Mouse (Mus musculus): Measurements from ENCODE around the gene Gnb1l. TPM values are rescaled to one million over a fixed set of nuclear protein-coding genes. Genes with fewer than 3 reads are reported as not detected.
A peak's percentile ranks its signal among the peaks of the same experiment; 100 is the strongest.

Gene Gnb1l
- polyA plus RNA-seq, 1 experiment from 2014 or later: 21.4 TPM

DNA sequence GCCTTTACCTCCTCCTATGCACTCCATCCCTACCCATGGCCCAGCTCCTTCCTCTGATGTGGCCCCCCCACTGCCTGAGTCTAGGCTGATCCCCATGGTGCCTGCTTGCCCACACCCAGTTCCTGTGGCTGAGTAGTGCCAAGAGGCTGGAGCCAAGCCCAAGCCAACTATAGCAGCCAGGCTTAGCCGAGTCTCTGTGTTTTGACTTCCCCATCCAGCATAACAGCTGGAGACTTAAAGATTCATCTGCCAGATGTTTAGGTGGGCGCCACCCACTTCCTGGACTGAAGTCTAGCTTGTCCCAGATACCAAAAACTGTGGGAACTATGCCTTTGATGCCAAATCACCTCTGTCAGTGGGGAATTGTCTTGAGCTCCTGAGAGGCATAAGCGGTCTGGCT, 34.2 kb upstream of the Gnb1l start:
- Histone ChIP-seq H3K4me2 (replicated peaks) (no peak overlapping the region), H3K4me3 (no peak overlapping the region), H3K4me1 (peaks cover 28% of the 10 kb centered on the region), H3K9ac (no peak overlapping the region), H3K36me3 (peaks cover 6% of the 10 kb centered on the region; the same call in 1 of the 2 replicates), H3K9me3 (no peaks in the 10 kb centered on the region), H3K27ac (no peak overlapping the region), H3K27me3 (0 out of 2 replicates have a peak, but pooled peaks cover 4% of the 10 kb centered on the region)
- WGBS: 49% methylated on average over 3 of the region's 3 CpGs
- no peak for ATAC-seq (ENCODE audit: low FRiP score, low read depth)

DNA sequence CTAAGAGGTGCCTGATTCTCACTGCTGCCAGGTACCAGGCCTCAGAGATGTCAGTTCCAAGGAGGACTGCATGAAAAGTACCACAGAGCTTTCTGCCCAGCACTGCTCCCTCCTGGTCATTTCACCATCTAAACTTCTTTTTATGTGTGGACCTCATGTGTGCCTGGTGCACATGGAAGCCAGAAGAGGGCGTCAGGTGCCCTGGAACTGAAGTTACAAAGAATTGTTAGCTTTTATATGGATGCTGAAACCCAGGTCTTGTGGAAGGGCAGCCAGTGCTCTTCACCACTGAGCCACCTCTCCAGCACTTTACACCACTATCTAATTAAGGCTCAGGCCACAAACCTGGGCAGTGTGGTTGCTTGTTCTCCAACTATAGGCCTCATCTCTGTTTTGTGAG, 27.7 kb upstream of the Gnb1l start:
- no peak overlapping the region for H3K4me2 ChIP-seq (replicated peaks)
- H3K9me3 ChIP-seq: no peaks in the 10 kb centered on the region
- no peak overlapping the region for H3K9ac ChIP-seq
- no peak overlapping the region for H3K27ac ChIP-seq
- ATAC-seq (ENCODE audit: low FRiP score, low read depth): no peak
- H3K4me1 ChIP-seq: peaks cover 14% of the 10 kb centered on the region
- no peaks in the 10 kb centered on the region for H3K27me3 ChIP-seq
- WGBS: 43% methylated on average over 1 of the region's 1 CpGs
- peaks cover 15% of the 10 kb centered on the region for H3K36me3 ChIP-seq
- no peak overlapping the region for H3K4me3 ChIP-seq

DNA sequence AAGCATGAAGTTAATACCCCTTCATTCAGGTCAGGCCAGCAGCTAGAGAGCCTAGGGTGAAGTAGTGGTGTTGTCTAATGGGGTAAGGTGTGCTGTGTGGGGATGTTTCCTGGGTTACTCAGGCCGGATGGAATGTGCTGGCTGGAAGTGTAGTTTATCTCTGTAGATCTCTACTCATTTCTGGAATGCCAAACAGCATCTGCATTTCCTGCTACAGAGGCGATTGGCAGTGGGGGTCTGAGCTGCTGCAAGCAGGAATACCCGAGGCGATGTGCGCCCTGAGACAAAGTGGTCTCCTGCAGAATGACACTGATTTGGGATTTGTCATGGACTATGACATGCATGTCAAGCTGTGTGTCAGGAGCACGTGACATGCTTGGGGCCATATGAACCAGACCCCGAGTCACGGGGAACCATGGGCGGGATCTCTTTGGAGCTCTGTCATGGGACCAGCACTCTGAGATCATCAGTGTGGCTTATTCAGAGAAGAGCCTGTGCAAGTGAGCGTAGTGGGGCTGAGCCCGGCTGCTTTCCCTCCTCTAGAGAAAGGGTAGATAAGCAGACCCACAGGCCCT, 27.0 kb upstream of the Gnb1l start:
- Histone ChIP-seq H3K4me2 (replicated peaks) (no peak overlapping the region), H3K27me3 (no peaks in the 10 kb centered on the region), H3K4me1 (peaks cover 14% of the 10 kb centered on the region), H3K36me3 (peaks cover 15% of the 10 kb centered on the region), H3K27ac (no peak overlapping the region), H3K9me3 (no peaks in the 10 kb centered on the region), H3K4me3 (no peak overlapping the region), H3K9ac (no peak overlapping the region)
- 77% methylated on average over 11 of the region's 11 CpGs for WGBS
- no peak for ATAC-seq (ENCODE audit: low FRiP score, low read depth)

DNA sequence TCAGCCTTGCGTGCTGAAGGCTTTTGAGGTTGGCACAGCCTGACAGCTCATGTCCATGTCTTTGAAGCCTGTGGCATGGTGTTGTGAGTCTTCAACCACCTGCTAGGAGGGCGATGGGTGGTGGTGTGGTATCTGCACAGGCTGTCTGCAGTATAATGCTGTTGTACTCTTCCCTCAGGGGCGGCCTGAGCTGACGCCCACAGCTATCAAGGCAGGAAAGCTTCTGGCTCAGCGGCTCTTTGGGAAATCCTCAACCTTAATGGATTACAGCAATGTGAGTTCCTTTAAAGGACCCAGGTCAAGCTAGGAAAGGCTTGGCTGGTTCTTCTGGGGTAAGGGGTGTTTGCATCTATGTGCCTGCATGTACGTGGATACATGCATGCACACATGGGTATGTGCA, 26.5 kb upstream of the Gnb1l start:
- Histone ChIP-seq H3K27me3 (no peaks in the 10 kb centered on the region), H3K4me2 (replicated peaks) (no peak overlapping the region), H3K4me1 (peaks cover 14% of the 10 kb centered on the region), H3K36me3 (peaks cover 15% of the 10 kb centered on the region), H3K9ac (no peak overlapping the region), H3K9me3 (no peaks in the 10 kb centered on the region), H3K4me3 (no peak overlapping the region), H3K27ac (no peak overlapping the region)
- no peak for ATAC-seq (ENCODE audit: low FRiP score, low read depth)
- 87% methylated on average over 6 of the region's 6 CpGs for WGBS

DNA sequence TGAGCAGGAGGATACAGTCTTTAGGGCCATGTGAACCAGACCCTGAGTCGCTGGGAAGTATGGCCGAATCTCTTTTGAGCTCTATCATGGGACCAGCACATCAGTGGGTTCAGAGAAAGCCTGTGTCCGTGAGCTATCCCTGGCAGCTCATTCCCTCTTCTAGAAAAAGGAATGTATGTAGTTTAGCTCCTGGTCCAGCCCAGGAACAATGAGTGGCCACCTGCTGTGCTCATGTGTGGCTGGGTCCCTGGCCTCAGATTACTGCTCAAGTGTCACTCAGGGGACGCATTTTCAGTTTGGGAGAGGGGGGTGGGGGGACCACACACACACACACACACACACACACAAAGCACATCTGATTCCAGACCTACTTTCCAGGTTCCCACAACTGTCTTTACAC, 26.1 kb upstream of the Gnb1l start:
- no peak for ATAC-seq (ENCODE audit: low FRiP score, low read depth)
- H3K4me3 ChIP-seq: no peak overlapping the region
- H3K4me1 ChIP-seq: peaks cover 14% of the 10 kb centered on the region
- H3K4me2 ChIP-seq (replicated peaks): no peak overlapping the region
- H3K36me3 ChIP-seq: peaks cover 15% of the 10 kb centered on the region
- no peak overlapping the region for H3K9ac ChIP-seq
- 71% methylated on average over 4 of the region's 4 CpGs for WGBS
- no peak overlapping the region for H3K27ac ChIP-seq
- H3K9me3 ChIP-seq: no peaks in the 10 kb centered on the region
- no peaks in the 10 kb centered on the region for H3K27me3 ChIP-seq

DNA sequence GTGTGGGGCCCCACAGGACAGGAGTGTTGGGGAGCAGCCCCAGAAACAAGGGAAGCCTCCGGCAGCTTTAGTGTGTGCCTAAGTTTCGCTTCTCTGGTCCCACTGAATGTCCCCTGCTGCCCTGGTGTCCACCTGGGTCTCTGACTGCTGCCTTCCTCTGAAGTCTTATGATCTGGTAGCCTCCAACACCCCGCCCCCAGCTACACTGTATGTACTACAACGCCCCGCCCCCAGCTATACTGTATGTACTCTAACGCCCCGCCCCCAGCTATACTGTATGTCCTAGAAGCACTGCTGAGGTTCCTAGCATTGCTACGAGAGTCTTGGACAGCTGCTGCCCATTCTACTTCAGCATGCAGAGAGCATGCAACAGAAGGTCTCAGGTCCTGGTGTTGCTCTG, 25.5 kb upstream of the Gnb1l start:
- Histone ChIP-seq H3K9me3 (no peaks in the 10 kb centered on the region), H3K4me3 (no peak overlapping the region), H3K27me3 (no peaks in the 10 kb centered on the region), H3K9ac (no peak overlapping the region), H3K36me3 (peaks cover 17% of the 10 kb centered on the region), H3K4me2 (replicated peaks) (no peak overlapping the region), H3K4me1 (peaks cover 14% of the 10 kb centered on the region), H3K27ac (no peak overlapping the region)
- 79% methylated on average over 8 of the region's 8 CpGs for WGBS
- ATAC-seq (ENCODE audit: low FRiP score, low read depth): no peak

DNA sequence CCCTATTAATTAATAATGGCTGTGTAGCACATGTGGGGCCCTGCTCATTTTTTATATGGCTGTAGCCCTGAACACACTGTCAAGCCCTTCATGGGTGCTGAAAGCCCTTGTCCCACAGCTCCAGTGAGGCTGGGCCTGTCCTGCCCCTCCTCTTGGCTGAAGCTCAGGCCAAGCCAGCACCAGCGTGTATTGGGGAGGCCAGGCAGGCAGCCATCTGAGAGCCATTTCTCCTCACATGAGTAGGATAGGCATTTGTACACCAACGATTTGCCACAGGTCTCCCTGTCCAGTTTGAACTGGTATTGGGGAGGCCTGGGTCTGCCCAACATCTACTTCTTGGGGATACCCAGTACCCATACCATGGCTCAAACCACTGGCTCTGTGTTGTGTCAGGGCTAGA, 24.5 kb upstream of the Gnb1l start:
- no peak for ATAC-seq (ENCODE audit: low FRiP score, low read depth)
- Histone ChIP-seq H3K9ac (no peak overlapping the region), H3K4me1 (peaks cover 14% of the 10 kb centered on the region), H3K27ac (no peak overlapping the region), H3K27me3 (no peaks in the 10 kb centered on the region), H3K4me2 (replicated peaks) (no peak overlapping the region), H3K36me3 (peaks cover 16% of the 10 kb centered on the region), H3K4me3 (no peak overlapping the region), H3K9me3 (no peaks in the 10 kb centered on the region)
- WGBS: 82% methylated on average over 2 of the region's 2 CpGs

DNA sequence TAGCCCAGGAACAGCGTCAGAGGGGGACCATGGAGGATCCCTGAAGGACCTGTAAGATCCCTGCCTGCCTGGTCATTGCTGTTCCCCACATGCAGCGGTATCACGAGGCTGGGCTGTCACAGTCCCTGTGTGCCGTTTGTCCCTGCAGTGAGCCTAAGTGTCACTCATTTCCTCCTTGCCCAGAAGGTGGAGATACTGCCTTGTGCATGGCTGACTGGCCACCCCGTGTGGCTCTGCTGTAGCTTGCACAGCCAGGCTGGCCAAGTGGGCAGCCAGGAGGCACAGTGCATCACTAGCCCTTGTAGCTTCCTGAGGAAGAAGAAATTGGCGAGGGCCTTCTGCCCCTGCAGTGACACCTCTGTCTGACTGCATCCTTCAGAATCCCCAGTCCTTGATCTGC, 20.5 kb upstream of the Gnb1l start:
- Histone ChIP-seq H3K36me3 (peaks cover 9% of the 10 kb centered on the region), H3K27me3 (no peaks in the 10 kb centered on the region), H3K4me1 (peaks cover 19% of the 10 kb centered on the region), H3K4me3 (no peak overlapping the region), H3K9ac (no peak overlapping the region), H3K4me2 (replicated peaks) (no peak overlapping the region), H3K9me3 (no peaks in the 10 kb centered on the region), H3K27ac (no peak overlapping the region)
- no peak for ATAC-seq (ENCODE audit: low FRiP score, low read depth)
- 66% methylated on average over 6 of the region's 6 CpGs for WGBS

DNA sequence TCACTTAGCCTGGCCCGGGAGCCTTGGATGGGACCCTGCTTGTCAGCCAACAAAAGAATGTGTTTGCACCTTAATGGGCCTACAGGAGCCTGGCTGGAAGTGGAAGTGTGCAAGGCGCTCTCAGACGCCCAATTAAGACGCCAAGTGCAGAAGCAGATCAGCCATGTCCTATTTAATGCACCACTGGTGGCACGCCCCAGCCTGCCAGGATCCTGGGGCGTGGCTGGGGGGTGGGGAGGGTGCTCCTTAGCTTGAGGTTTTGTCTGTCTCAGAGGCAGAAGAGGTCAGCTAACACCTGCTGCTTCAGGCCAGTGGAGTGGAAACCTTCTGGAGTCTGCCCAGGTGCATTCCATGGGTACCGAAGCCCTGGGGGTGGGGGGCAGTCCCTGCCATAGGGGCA, 18.8 kb upstream of the Gnb1l start:
- ATAC-seq (ENCODE audit: low FRiP score, low read depth): no peak
- no peak overlapping the region for H3K4me3 ChIP-seq
- H3K36me3 ChIP-seq: peaks cover 8% of the 10 kb centered on the region
- H3K9me3 ChIP-seq: no peaks in the 10 kb centered on the region
- H3K27ac ChIP-seq: no peak overlapping the region
- peaks cover 30% of the 10 kb centered on the region for H3K4me1 ChIP-seq
- no peaks in the 10 kb centered on the region for H3K27me3 ChIP-seq
- 52% methylated on average over 7 of the region's 7 CpGs for WGBS
- 0 out of 2 replicates have a peak overlapping the region, but pooled peaks have one; percentile 43 for H3K9ac ChIP-seq
- no peak overlapping the region for H3K4me2 ChIP-seq (replicated peaks)

DNA sequence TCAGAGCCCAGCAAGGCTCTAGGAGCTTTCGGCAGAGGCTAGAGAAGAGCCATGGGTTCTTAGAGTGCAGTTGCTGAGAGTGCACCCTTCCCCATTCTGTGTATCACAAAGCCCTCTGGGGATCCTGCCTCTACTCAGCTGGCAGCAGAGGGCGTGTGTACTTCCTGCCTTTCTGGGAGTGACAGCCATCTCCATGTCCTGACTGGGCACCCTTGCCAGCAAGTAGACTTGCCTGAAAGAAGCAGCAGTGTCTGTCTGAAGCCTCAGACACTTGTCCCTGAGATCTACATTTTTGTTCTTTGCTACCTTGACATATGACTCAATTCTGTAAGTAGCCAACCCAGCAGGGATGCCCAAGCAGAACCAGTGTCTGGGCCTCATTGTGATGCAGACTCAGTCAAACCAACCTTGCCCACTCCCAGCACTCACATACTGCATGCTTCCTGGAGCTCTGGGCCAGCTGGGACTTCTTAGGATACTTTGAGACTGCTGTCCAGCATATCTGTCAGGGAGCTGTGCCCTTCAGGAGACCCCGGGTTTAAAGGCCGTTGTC, 17.5 kb upstream of the Gnb1l start:
- H3K4me1 ChIP-seq: peaks cover 36% of the 10 kb centered on the region
- no peak overlapping the region for H3K9ac ChIP-seq
- H3K9me3 ChIP-seq: no peaks in the 10 kb centered on the region
- H3K27ac ChIP-seq: no peak overlapping the region
- no peaks in the 10 kb centered on the region for H3K27me3 ChIP-seq
- 63% methylated on average over 4 of the region's 4 CpGs for WGBS
- no peak overlapping the region for H3K4me2 ChIP-seq (replicated peaks)
- ATAC-seq (ENCODE audit: low FRiP score, low read depth): no peak
- H3K4me3 ChIP-seq: no peak overlapping the region
- H3K36me3 ChIP-seq: peaks cover 5% of the 10 kb centered on the region; the same call in 1 of the 2 replicates

DNA sequence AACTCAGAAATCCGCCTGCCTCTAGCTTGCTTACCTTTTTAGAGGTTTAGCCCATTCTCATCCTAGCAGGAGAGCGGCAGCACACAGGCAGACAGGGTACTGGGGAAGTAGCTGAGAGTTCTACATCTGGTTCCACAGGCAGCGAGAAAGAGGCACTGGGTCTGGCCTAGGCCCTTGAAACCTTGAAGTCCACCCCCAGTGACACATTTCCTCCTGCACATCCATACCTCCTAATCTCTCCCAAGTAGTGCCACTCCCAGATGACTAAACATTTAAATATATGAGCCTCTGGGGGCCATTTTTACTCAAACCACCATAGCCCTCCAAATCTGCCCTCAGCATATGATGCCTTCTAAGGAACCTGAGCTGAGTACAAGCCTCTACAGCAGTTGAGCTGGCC, 16.1 kb upstream of the Gnb1l start:
- 87% methylated on average over 3 of the region's 3 CpGs for WGBS
- H3K4me1 ChIP-seq: peaks cover 36% of the 10 kb centered on the region
- no peak overlapping the region for H3K27ac ChIP-seq
- peaks cover 5% of the 10 kb centered on the region; the same call in 1 of the 2 replicates for H3K36me3 ChIP-seq
- no peak overlapping the region for H3K9ac ChIP-seq
- no peaks in the 10 kb centered on the region for H3K9me3 ChIP-seq
- no peak overlapping the region for H3K4me2 ChIP-seq (replicated peaks)
- ATAC-seq (ENCODE audit: low FRiP score, low read depth): no peak
- no peaks in the 10 kb centered on the region for H3K27me3 ChIP-seq
- no peak overlapping the region for H3K4me3 ChIP-seq

DNA sequence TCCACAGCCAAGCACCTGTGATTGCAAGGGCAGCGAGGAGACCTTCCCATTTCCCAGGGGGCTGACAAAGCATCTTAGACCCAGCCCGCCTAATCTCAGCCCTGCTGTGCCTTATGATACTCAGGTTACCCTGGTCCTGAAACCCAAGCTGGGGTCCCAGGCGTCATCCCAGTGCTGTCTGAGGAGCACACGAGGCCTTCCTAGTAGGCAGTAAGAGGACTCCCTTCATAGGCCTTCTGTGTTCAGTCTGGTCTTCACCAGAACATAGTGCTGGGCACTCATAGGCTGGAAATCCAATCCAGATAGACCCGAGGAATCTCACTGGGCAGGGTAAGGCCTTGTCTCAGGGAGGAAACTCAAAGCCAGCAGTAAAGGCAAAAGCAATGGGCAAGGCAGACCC, 14.7 kb upstream of the Gnb1l start:
- Histone ChIP-seq H3K36me3 (no peaks in the 10 kb centered on the region), H3K9me3 (no peaks in the 10 kb centered on the region), H3K4me3 (no peak overlapping the region), H3K27me3 (no peaks in the 10 kb centered on the region), H3K4me1 (peaks cover 36% of the 10 kb centered on the region), H3K9ac (no peak overlapping the region), H3K27ac (no peak overlapping the region), H3K4me2 (replicated peaks) (no peak overlapping the region)
- 59% methylated on average over 5 of the region's 5 CpGs for WGBS
- peak; percentile 65 for ATAC-seq (ENCODE audit: low FRiP score, low read depth)

DNA sequence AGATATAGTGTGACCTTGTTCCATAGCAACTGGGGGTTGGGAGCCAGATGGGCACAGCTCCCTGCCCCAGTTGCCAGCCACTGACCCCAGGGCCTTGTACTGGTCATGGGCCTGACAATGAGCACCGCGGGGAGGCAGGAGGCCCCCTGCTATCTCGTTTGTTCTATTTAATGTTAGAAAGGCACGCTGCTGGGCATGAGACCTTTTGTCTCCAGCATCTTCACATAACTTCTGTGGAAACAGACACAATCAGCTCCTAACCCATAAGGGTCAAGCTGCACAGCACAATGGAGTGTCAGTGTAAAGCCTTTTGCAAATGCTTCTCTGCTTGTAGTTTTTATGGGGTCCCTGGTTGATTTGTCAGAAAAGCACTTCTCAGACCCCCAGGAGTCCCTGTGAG, 14.1 kb upstream of the Gnb1l start:
- ATAC-seq (ENCODE audit: low FRiP score, low read depth): no peak
- WGBS: 47% methylated on average over 4 of the region's 4 CpGs
- H3K4me1 ChIP-seq: peaks cover 33% of the 10 kb centered on the region

More for the DNA sequence above, 14.1 kb upstream of the Gnb1l start:
- no peaks in the 10 kb centered on the region for H3K9me3 ChIP-seq
- no peak overlapping the region for H3K4me3 ChIP-seq
- no peak overlapping the region for H3K4me2 ChIP-seq (replicated peaks)
- no peaks in the 10 kb centered on the region for H3K36me3 ChIP-seq
- H3K9ac ChIP-seq: peak overlapping the region; percentile 19; the same call in 1 of the 2 replicates
- H3K27me3 ChIP-seq: no peaks in the 10 kb centered on the region
- H3K27ac ChIP-seq: peak overlapping the region; percentile 28; the same call in 1 of the 2 replicates

All from limb, embryonic 13.5 days (tissue).